Mouse (Mus musculus) ES-Bruce4 (cell line): ENCODE data around the gene Nisch. TPM values are rescaled to one million over a fixed set of nuclear protein-coding genes. Genes with fewer than 3 reads are reported as not detected.

Experiments
- H3K27ac ChIP-seq: 2 replicates; pipeline ENCODE4 v1.5.1; 2012; ENCODE audit warnings: low read length, inconsistent platforms; ENCODE audit not compliant: insufficient read depth
- H3K27me3 ChIP-seq: 2 replicates; pipeline ENCODE4 v1.6.1; 2012; ENCODE audit warnings: mild to moderate bottlenecking, low read length, inconsistent platforms; ENCODE audit not compliant: control insufficient read depth, poor library complexity, insufficient read depth, severe bottlenecking
- H3K36me3 ChIP-seq: 2 replicates; pipeline ENCODE4 v1.6.1; 2012; ENCODE audit warnings: inconsistent platforms, mild to moderate bottlenecking, low read length, moderate library complexity; ENCODE audit not compliant: control insufficient read depth, poor library complexity, insufficient read depth, severe bottlenecking
- H3K4me1 ChIP-seq: one replicate; pipeline ENCODE4 v1.8.1; 2011; ENCODE audit warnings: low read length; ENCODE audit not compliant: control insufficient read depth, insufficient read depth
- H3K4me3 ChIP-seq: 2 replicates; pipeline ENCODE4 v1.5.1; 2011; ENCODE audit warnings: low read depth, mild to moderate bottlenecking, low read length
- H3K9ac ChIP-seq: 2 replicates; pipeline ENCODE4 v1.6.1; 2012; ENCODE audit warnings: low read depth, mild to moderate bottlenecking, inconsistent platforms; ENCODE audit not compliant: poor library complexity, severe bottlenecking
- H3K9me3 ChIP-seq: replicated peaks from 2 replicates; pipeline ENCODE4 v1.6.1; 2012; ENCODE audit warnings: mild to moderate bottlenecking, low read length, inconsistent platforms; ENCODE audit not compliant: control insufficient read depth, poor library complexity, insufficient read depth, severe bottlenecking
- CTCF ChIP-seq: IDR thresholded peaks from one replicate; pipeline ENCODE4 v1.8.1; 2011; ENCODE audit warnings: low read depth, low read length
- EP300 ChIP-seq: IDR thresholded peaks from 2 replicates; pipeline ENCODE4 v1.6.1; 2011; ENCODE audit warnings: low read depth, low read length; ENCODE audit not compliant: insufficient read depth
- POLR2A ChIP-seq: IDR thresholded peaks from one replicate; pipeline ENCODE4 v1.8.1; 2011; ENCODE audit warnings: low read length; ENCODE audit not compliant: insufficient read depth
- polyA plus RNA-seq: library from polyadenylated mRNA; stranded (reverse); fragments of >200 nt; gene quantifications from 2 replicates; pipeline ENCODE4 v1.2.4, GENCODE M21; 2011; ENCODE audit warnings: low read depth; ENCODE audit not compliant: missing spikeins, insufficient read depth, insufficient read length

The Nisch gene
- polyA plus RNA-seq, 1 experiment, result 335 TPM

DNA sequence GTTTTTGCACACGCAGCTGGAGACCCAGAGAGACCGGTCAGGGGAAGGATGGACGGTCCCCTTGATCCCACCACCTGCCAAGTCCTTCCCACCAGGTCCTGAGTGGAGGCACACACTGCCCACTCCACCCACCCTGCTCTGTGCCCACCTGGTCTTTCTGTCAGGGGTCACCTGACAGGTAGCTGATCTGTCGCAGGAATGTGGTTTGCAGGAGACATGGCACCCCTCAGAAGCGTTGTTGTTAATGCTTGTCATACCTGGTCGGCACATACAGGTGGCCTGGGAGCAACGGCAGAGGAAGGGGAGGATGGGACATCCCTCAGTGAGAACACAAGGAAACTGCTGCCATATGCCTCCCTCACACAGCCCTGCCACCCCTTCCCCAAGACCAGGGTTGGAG, 55.6 kb downstream of the Nisch start:
- Histone ChIP-seq H3K27ac (no peak overlapping the region), H3K9me3 (no peaks in the 10 kb centered on the region), H3K27me3 (no peaks in the 10 kb centered on the region), H3K9ac (no peak overlapping the region), H3K4me1 (no peaks in the 10 kb centered on the region), H3K36me3 (no peaks in the 10 kb centered on the region), H3K4me3 (no peak overlapping the region)
- TF ChIP-seq POLR2A (no peak), CTCF (no peak), EP300 (no peak)

GRCm38 (mm10) chr14:31160196-31161150, 56.3 kb downstream of the Nisch start:
- Histone ChIP-seq H3K27me3 (no peaks in the 10 kb centered on the region), H3K9me3 (no peaks in the 10 kb centered on the region), H3K36me3 (no peaks in the 10 kb centered on the region), H3K9ac (no peak overlapping the region), H3K4me3 (no peak overlapping the region), H3K4me1 (no peaks in the 10 kb centered on the region), H3K27ac (no peak overlapping the region)
- TF ChIP-seq EP300, result no peak
- TF ChIP-seq CTCF, result no peak
- TF ChIP-seq POLR2A, result no peak

GRCm38 (mm10) chr14:31145694-31146093, 71.1 kb downstream of the Nisch start:
- no peak for TF ChIP-seq EP300
- Histone ChIP-seq H3K9ac (no peak overlapping the region), H3K9me3 (no peaks in the 10 kb centered on the region), H3K27ac (no peak overlapping the region), H3K4me1 (no peaks in the 10 kb centered on the region), H3K4me3 (no peak overlapping the region), H3K27me3 (no peaks in the 10 kb centered on the region), H3K36me3 (no peaks in the 10 kb centered on the region)

GRCm38 (mm10) chr14:31141011-31141410, 75.7 kb downstream of the Nisch start:
- H3K9me3 ChIP-seq, result no peaks in the 10 kb centered on the region
- H3K27ac ChIP-seq, result no peak overlapping the region
- H3K27me3 ChIP-seq, result no peaks in the 10 kb centered on the region
- no peak for TF ChIP-seq POLR2A
- TF ChIP-seq CTCF, result no peak
- no peak for TF ChIP-seq EP300
- peaks cover 7% of the 10 kb centered on the region for H3K4me1 ChIP-seq
- H3K36me3 ChIP-seq, result peaks cover 6% of the 10 kb centered on the region; the same call in 1 of the 2 replicates
- no peak overlapping the region for H3K9ac ChIP-seq
- H3K4me3 ChIP-seq, result no peak overlapping the region

DNA sequence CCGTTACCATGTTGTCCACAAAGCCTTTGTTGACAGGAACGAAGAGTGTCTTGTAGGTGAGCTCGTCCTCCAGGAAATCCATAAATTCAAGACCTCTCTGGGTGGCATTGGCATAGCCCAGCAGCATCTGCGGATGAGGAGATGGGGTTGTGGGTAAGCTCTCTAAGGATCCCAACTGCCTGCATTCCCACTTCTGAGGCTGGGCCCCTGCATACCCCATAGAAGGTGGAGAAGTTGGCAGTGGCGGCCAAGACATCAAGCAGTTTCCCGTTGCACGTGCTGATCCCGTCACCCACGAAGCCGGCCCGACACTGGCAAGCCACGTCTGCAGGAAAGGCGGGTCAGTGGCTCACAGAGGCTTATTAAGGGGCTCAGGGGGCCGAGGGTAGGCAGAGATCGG, 76.6 kb downstream of the Nisch start:
- Histone ChIP-seq H3K36me3 (peaks cover 11% of the 10 kb centered on the region; the same call in 1 of the 2 replicates), H3K4me1 (peaks cover 7% of the 10 kb centered on the region), H3K27me3 (no peaks in the 10 kb centered on the region), H3K9ac (no peak overlapping the region), H3K4me3 (no peak overlapping the region), H3K27ac (no peak overlapping the region), H3K9me3 (no peaks in the 10 kb centered on the region)
- TF ChIP-seq EP300, result no peak
- no peak for TF ChIP-seq POLR2A

DNA sequence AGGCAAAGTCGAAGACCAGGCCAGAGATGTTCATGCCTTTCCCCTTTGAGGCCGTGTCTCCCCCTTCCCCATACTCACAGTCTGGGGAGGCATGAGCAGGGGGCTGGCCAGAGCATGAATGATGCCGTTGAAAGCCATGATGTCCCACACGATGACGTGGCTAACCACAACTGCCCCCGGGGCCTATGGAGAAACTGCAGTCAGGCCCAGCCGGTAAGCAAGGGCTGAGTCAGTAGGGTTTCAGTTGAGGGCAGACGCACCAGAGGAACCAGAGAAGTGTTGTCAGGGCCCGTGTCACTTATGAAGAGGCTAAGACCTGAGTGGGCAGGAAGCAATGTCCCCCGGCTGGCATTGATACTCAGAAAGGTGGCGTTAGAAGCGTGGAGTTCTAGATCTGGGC, 77.1 kb downstream of the Nisch start:
- Histone ChIP-seq H3K27ac (no peak overlapping the region), H3K9ac (no peak overlapping the region), H3K4me3 (no peak overlapping the region), H3K36me3 (peaks cover 11% of the 10 kb centered on the region; the same call in 1 of the 2 replicates), H3K4me1 (peaks cover 7% of the 10 kb centered on the region), H3K9me3 (no peaks in the 10 kb centered on the region), H3K27me3 (no peaks in the 10 kb centered on the region)
- no peak for TF ChIP-seq EP300
- TF ChIP-seq POLR2A, result no peak
- no peak for TF ChIP-seq CTCF
